Mouse (Mus musculus): ENCODE data around the gene Cib3. TPM values are rescaled to one million over a fixed set of nuclear protein-coding genes. Genes with fewer than 3 reads are reported as not detected.
A peak's percentile ranks its signal among the peaks of the same experiment; 100 is the strongest.

Cib3 gene
- total and polyA plus RNA-seq, 2 experiments from 2014 or later: not detected

GRCm38 (mm10) chr8:72215871-72216270 is 3.2 kb upstream of the Cib3 start:
- Histone ChIP-seq H3K27me3 (ENCODE audit: insufficient read depth, low read length) (no peaks in the 10 kb centered on the region; the same call in 1 of the 2 replicates), H3K4me1 (ENCODE audit: insufficient read depth, low read length) (peaks cover 6% of the 10 kb centered on the region), H3K4me2 (ENCODE audit: low read depth, low read length, poor library complexity, severe bottlenecking) (no peak overlapping the region), H3K4me3 (ENCODE audit: low read depth, low read length) (no peak overlapping the region), H3K36me3 (ENCODE audit: insufficient read depth, low read length) (no peaks in the 10 kb centered on the region), H3K27ac (ENCODE audit: low read depth, low read length) (no peak overlapping the region), H3K9me3 (ENCODE audit: low read length) (no peaks in the 10 kb centered on the region), H3K9ac (replicated peaks; ENCODE audit: low read length, poor library complexity, severe bottlenecking) (no peak overlapping the region)
- DNase-seq (ENCODE audit: low spot score) (no peak), ATAC-seq (ENCODE audit: low FRiP score) (no peak)
- TF ChIP-seq CTCF (IDR thresholded peaks at IDR 0.05): no peak
- 50% methylated on average over 1 of the region's 1 CpGs for WGBS

GRCm38 (mm10) chr8:72215060-72215459 is 2.4 kb upstream of the Cib3 start:
- H3K9me3 ChIP-seq (ENCODE audit: low read length): no peaks in the 10 kb centered on the region
- H3K27me3 ChIP-seq (ENCODE audit: insufficient read depth, low read length): no peaks in the 10 kb centered on the region; the same call in 1 of the 2 replicates
- H3K4me3 ChIP-seq (ENCODE audit: low read depth, low read length): no peak overlapping the region
- 51% methylated on average over 2 of the region's 2 CpGs for WGBS
- no peak overlapping the region for H3K4me2 ChIP-seq (ENCODE audit: low read depth, low read length, poor library complexity, severe bottlenecking)
- no peak for ATAC-seq (ENCODE audit: low FRiP score)
- TF ChIP-seq CTCF (IDR thresholded peaks at IDR 0.05): 0 out of 2 replicates have a peak, but pooled peaks have one; percentile 7
- DNase-seq (ENCODE audit: low spot score): no peak
- no peaks in the 10 kb centered on the region for H3K36me3 ChIP-seq (ENCODE audit: insufficient read depth, low read length)
- H3K27ac ChIP-seq (ENCODE audit: low read depth, low read length): no peak overlapping the region
- no peak overlapping the region for H3K9ac ChIP-seq (replicated peaks; ENCODE audit: low read length, poor library complexity, severe bottlenecking)
- H3K4me1 ChIP-seq (ENCODE audit: insufficient read depth, low read length): no peaks in the 10 kb centered on the region

- WGBS: 83% methylated on average over 4 of the region's 4 CpGs
- DNase-seq (ENCODE audit: low spot score): no peak
- Histone ChIP-seq H3K27ac (ENCODE audit: low read depth, low read length) (no peak within 1 kb of the TSS), H3K4me3 (ENCODE audit: low read depth, low read length) (no peak within 1 kb of the TSS), H3K36me3 (ENCODE audit: insufficient read depth, low read length) (no peaks in the 10 kb centered on the region), H3K9ac (replicated peaks; ENCODE audit: low read length, poor library complexity, severe bottlenecking) (no peak within 1 kb of the TSS), H3K4me1 (ENCODE audit: insufficient read depth, low read length) (no peaks in the 10 kb centered on the region), H3K4me2 (ENCODE audit: low read depth, low read length, poor library complexity, severe bottlenecking) (no peak within 1 kb of the TSS), H3K9me3 (ENCODE audit: low read length) (no peaks in the 10 kb centered on the region), H3K27me3 (ENCODE audit: insufficient read depth, low read length) (no peaks in the 10 kb centered on the region; the same call in 1 of the 2 replicates)
- ATAC-seq (ENCODE audit: low FRiP score): no peak
- no peak for TF ChIP-seq CTCF (IDR thresholded peaks at IDR 0.05)
These were observed 899 bp upstream of the Cib3 start, which contains the start of gene Gm11034 for GRCm38 (mm10) chr8:72213536-72213935. Gene Gm11034, minus strand, starts transcription at chr8:72213636.

- no peak for DNase-seq (ENCODE audit: low spot score)
- Histone ChIP-seq H3K27me3 (ENCODE audit: insufficient read depth, low read length) (no peaks in the 10 kb centered on the region; the same call in 1 of the 2 replicates), H3K36me3 (ENCODE audit: insufficient read depth, low read length) (no peaks in the 10 kb centered on the region), H3K9me3 (ENCODE audit: low read length) (no peaks in the 10 kb centered on the region), H3K27ac (ENCODE audit: low read depth, low read length) (no peak overlapping the region), H3K4me1 (ENCODE audit: insufficient read depth, low read length) (no peaks in the 10 kb centered on the region), H3K4me2 (ENCODE audit: low read depth, low read length, poor library complexity, severe bottlenecking) (no peak overlapping the region), H3K4me3 (ENCODE audit: low read depth, low read length) (no peak overlapping the region), H3K9ac (replicated peaks; ENCODE audit: low read length, poor library complexity, severe bottlenecking) (no peak overlapping the region)
- no peak for TF ChIP-seq CTCF (IDR thresholded peaks at IDR 0.05)
- WGBS: 86% methylated on average over 1 of the region's 1 CpGs
- no peak for ATAC-seq (ENCODE audit: low FRiP score)
These were observed 791 bp downstream of the Cib3 start for GRCm38 (mm10) chr8:72211846-72212245.

- no peak for ATAC-seq (ENCODE audit: low FRiP score)
- no peak overlapping the region for H3K4me3 ChIP-seq (ENCODE audit: low read depth, low read length)
- no peak overlapping the region for H3K27ac ChIP-seq (ENCODE audit: low read depth, low read length)
- no peaks in the 10 kb centered on the region for H3K4me1 ChIP-seq (ENCODE audit: insufficient read depth, low read length)
- H3K9me3 ChIP-seq (ENCODE audit: low read length): no peaks in the 10 kb centered on the region
- H3K27me3 ChIP-seq (ENCODE audit: insufficient read depth, low read length): no peaks in the 10 kb centered on the region; the same call in 1 of the 2 replicates
- no peak for DNase-seq (ENCODE audit: low spot score)
- no peak overlapping the region for H3K4me2 ChIP-seq (ENCODE audit: low read depth, low read length, poor library complexity, severe bottlenecking)
- 55% methylated on average over 2 of the region's 2 CpGs for WGBS
- no peaks in the 10 kb centered on the region for H3K36me3 ChIP-seq (ENCODE audit: insufficient read depth, low read length)
- H3K9ac ChIP-seq (replicated peaks; ENCODE audit: low read length, poor library complexity, severe bottlenecking): no peak overlapping the region
- no peak for TF ChIP-seq CTCF (IDR thresholded peaks at IDR 0.05)
These were observed 1.9 kb downstream of the Cib3 start for GRCm38 (mm10) chr8:72210710-72211109.

GRCm38 (mm10) chr8:72210222-72210621 is 2.4 kb downstream of the Cib3 start:
- Histone ChIP-seq H3K27ac (ENCODE audit: low read depth, low read length) (no peak overlapping the region), H3K4me2 (ENCODE audit: low read depth, low read length, poor library complexity, severe bottlenecking) (no peak overlapping the region), H3K9me3 (ENCODE audit: low read length) (no peaks in the 10 kb centered on the region), H3K4me3 (ENCODE audit: low read depth, low read length) (no peak overlapping the region), H3K27me3 (ENCODE audit: insufficient read depth, low read length) (no peaks in the 10 kb centered on the region; the same call in 1 of the 2 replicates), H3K36me3 (ENCODE audit: insufficient read depth, low read length) (no peaks in the 10 kb centered on the region), H3K9ac (replicated peaks; ENCODE audit: low read length, poor library complexity, severe bottlenecking) (no peak overlapping the region), H3K4me1 (ENCODE audit: insufficient read depth, low read length) (no peaks in the 10 kb centered on the region)
- no peak for DNase-seq (ENCODE audit: low spot score)
- ATAC-seq (ENCODE audit: low FRiP score): no peak
- 76% methylated on average over 4 of the region's 4 CpGs for WGBS
- no peak for TF ChIP-seq CTCF (IDR thresholded peaks at IDR 0.05)
